Mouse (Mus musculus): ENCODE measurements around the gene Ak2.

Gene Ak2

DNA sequence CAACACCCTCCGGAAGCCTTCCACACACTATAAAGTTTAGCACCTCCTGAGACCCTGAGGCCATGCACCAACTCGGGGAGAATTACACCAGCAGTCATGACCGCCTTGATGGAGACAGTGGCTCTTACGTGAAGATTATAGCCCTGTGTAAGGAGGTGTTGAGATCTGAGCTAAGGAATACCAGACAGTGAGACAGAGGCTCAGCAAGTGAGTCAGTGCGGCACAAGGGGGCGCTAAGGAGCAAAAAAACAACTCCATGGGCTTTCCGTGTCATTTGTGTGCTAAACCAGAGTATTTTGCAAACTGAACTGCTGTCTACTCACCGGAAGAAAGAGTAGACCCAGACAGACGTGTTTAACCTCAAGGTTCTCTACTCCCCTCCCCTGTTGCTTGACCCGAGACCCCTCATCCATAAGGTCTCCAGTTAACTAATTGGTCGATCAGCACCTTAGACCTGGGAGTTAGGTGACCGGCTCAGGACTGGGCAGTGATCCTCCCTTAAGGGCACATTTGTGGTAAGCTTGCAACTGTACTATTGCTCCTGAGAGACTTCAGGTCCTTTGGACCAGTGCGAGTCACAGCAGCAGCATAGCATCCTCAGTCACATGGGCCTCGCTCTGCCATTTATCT, 20.6 kb upstream of the Ak2 start:
- DNase-seq (ENCODE audit: low read depth, low spot score), result peak; percentile 37

- no peak for DNase-seq (ENCODE audit: low read depth, low spot score)
Observed at GRCm38 (mm10) chr4:128974677-128975076, 17.1 kb upstream of the Ak2 start.

DNA sequence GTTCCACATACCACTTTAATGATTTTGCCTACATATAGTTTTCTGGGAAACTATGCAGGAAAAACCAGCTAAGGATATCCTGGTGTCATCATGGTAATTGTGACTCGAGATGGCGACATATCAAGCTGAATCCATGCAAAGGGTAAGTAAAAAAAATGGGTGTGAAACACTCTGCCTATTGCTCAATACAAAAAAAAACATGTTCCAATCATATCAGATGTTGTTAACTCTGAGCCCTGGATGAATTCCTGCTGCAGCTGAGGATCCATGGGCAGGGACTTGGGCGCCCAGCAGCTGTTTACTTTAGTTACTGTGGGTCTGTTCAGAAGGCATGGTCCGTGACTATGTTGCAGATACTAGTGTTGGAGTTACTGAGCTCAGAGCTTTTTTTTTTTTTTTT, 15.2 kb upstream of the Ak2 start:
- DNase-seq (ENCODE audit: low read depth, low spot score), result no peak

DNA sequence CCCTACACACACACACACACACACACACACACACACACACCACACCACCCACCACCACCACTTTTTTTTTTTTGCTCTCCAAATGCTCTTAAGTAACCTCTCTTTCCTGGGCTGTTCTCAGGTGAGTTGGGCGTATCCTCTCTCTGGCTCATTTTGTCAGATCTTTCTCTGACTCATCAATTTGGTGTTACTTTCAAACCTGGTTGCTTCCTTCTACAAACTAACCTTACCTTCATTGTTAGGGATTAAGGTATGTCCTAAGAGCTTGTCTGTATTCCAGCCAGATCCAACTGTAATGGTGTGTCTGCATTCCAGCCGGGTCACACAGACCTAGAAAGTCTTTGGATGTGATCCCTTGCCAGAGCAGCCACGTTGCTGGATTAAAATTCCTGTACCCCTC, 14.5 kb upstream of the Ak2 start:
- no peak for DNase-seq (ENCODE audit: low read depth, low spot score)

DNA sequence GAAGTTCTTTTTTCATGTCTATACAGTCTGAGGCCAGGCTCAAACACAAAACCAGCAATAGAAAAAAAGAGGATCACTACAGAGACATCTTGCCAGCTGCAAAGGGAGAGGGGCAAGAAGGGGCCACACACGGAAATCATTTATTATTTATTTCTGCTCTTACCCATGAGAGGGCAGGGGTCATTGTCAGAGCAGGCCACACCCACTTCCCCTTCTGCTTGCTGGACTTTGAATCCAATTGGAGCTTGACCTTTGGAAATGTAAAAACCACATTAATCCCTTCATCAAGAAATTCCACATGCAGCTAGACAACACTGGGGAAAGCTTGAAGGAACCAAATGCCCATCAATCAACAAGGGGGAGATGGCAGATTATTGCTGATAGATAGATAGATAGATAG, 13.1 kb upstream of the Ak2 start:
- no peak for DNase-seq (ENCODE audit: low read depth, low spot score)

- DNase-seq (ENCODE audit: low read depth, low spot score), result no peak
Observed at GRCm38 (mm10) chr4:128980890-128981832, 10.6 kb upstream of the Ak2 start.

GRCm38 (mm10) chr4:128981833-128982180, 10.0 kb upstream of the Ak2 start:
- DNase-seq (ENCODE audit: low read depth, low spot score), result no peak

DNA sequence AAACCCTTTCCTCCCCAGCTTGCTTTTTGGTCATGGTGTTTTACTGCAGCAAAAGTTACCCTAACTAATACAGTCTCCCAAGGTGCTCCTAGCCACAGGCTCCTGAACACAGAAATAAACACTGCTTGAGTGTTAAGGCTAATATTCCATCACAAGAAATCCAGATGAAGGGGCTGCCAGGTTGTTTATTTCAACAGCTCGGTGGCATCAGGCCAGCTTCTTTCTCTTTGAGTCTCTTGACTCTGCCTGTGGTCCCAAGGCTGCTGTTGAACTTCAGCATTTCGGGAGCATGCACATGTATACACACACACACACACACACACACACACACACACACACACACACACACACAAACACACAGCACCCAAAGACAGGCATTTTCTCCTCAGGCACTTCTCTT, 8.6 kb upstream of the Ak2 start:
- no peak for DNase-seq (ENCODE audit: low read depth, low spot score)

DNA sequence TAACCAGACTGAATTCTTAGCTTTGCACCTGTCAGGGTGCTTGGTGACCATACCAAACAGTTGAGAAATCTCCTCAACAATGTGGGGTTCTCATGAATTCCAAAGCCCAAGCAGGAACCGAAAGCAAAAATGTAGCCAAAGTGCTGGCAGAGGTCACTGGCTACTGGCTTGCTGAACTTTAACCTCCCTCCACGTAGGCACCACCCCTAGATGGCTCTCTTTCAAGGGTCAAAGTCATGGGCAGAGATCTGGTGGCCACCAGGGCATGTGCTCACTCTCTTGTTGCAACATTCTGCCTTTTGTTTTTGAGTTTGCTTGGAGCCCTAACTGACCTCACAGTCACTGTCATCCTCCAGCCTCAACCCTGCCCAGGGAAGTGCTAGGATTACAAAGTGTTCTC, 8.1 kb upstream of the Ak2 start:
- no peak for DNase-seq (ENCODE audit: low read depth, low spot score)

- no peak for DNase-seq (ENCODE audit: low read depth, low spot score)
Observed at GRCm38 (mm10) chr4:128984600-128984999, 7.2 kb upstream of the Ak2 start.

DNA sequence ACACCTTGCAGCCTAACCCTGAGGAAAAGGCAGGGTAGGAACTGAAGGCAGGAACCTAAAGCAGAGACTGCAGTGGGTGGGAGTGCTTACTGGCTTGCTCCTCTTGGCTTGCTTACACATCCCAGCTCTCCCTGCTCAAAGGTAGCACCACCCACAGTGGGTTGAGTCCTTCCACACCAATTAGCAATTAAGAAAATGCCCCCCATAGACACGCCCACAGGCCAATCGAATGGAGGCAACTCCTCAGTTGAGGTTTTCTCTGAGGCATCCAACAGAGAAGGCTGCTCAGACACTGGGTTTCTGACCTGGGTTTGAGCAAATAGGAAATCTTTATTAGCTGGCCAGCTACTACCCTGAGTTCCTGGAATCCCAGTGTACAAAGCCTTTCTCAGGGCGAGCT, 2.8 kb upstream of the Ak2 start:
- DNase-seq (ENCODE audit: low read depth, low spot score), result no peak

GRCm38 (mm10) chr4:128989678-128990077, 2.1 kb upstream of the Ak2 start:
- no peak for DNase-seq (ENCODE audit: low read depth, low spot score)

DNA sequence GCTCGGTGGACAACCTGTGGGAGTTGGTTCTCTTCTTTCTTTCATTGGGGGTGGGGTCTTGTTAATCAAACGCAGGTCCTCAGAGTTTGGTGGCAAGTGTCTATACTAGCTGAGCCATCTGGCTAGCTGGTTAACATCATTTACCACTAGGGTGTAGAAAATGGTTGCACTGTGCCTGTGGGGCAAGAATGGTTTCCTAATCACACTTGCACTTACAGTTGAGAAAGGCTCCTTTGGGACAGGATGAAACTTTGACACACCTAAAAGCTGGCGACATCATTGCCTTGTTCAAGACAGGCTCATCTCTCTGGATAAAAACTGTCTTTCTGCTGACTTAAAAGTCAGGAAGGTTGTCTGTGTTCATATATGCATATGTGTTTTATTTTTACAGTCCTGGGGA, 418 bp downstream of the Ak2 start:
- DNase-seq (ENCODE audit: low read depth, low spot score), result no peak

- DNase-seq (ENCODE audit: low read depth, low spot score), result peak; percentile 95
Observed at GRCm38 (mm10) chr4:128993025-128993662, 1.4 kb downstream of the Ak2 start.

GRCm38 (mm10) chr4:128993675-128994074, 1.9 kb downstream of the Ak2 start:
- DNase-seq (ENCODE audit: low read depth, low spot score), result no peak

GRCm38 (mm10) chr4:128995238-128995637, 3.5 kb downstream of the Ak2 start:
- DNase-seq (ENCODE audit: low read depth, low spot score), result no peak

DNA sequence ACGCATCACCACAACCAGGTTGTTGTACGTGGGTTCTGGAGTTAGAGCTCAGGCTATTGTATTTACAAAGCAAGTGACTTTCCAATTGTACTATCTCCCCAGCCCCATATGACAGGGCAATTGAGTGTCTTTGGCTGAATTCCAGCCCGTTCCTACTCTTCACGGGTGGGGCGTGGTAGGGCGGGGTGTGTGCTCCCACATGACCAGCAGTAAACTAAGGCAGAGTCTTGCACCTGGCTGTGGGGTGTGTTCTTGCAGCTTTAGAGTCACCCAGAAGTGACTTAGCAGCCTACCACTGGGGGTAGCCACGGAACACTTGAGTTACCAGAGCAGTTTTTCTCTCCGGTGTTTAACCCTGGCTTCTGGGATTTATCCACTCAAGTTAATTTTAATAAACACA, 5.5 kb downstream of the Ak2 start:
- no peak for DNase-seq (ENCODE audit: low read depth, low spot score)

DNA sequence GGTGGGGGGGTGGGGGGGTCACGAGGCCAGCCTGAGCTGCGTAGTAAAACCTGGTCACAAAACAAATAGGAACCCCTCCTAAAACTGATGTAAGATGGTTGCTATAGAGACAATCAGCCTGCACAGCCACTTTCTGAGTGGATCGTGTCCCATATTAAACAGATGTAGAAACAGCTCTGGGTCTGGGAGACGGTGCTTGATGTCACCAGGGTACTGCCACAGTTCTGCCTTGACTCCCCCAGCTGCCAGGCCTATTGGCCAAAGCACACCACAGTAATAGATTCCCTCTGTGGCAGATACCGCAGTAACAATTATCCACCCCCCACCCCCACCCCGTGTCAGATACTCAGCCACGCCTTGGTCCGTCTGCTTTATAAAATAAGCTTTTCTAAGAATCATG, 6.6 kb downstream of the Ak2 start:
- DNase-seq (ENCODE audit: low read depth, low spot score), result no peak

DNA sequence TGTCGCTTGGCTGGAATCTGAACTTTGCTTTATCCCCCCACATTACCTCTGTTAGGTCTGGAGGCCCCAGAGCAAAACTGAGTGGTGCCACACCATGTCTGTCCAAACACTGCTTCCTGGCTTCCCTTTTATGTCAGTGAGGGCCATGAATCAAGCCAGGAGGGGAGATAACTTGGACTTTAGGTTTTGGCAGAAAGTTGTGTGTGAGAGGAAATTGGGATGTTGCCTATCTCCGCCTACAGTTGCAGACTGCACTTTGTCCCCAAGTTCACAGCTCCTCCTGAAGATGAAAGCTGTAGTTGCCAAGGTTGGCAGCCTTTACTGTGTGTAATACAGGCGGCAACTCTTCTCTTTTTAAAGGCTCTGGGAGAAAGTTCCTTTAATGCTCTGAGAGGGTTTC, 9.0 kb downstream of the Ak2 start:
- no peak for DNase-seq (ENCODE audit: low read depth, low spot score)

- DNase-seq (ENCODE audit: low read depth, low spot score), result no peak
Observed at GRCm38 (mm10) chr4:129003720-129004119, 12.0 kb downstream of the Ak2 start.

DNA sequence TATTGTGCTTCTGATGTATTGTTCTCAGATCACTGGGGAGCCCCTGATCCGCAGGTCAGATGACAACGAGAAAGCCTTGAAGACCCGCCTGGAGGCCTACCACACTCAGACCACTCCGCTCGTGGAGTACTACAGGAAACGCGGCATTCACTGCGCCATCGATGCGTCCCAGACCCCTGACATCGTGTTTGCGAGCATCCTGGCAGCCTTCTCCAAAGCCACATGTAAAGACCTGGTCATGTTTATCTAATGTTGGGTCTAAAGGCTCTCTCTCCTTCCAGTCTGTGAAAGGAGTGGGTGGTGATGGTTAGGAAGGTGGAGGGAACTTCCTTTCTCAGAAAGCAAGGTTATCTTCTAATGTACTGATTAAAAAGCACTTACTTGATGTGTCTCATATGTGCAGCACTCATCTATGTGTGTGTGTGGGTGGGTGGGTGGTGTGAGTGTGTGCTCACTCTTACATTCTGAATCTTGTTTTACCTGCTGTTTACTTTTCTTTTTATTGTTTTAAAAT, 16.3 kb downstream of the Ak2 start:
- DNase-seq (ENCODE audit: low read depth, low spot score), result no peak

DNA sequence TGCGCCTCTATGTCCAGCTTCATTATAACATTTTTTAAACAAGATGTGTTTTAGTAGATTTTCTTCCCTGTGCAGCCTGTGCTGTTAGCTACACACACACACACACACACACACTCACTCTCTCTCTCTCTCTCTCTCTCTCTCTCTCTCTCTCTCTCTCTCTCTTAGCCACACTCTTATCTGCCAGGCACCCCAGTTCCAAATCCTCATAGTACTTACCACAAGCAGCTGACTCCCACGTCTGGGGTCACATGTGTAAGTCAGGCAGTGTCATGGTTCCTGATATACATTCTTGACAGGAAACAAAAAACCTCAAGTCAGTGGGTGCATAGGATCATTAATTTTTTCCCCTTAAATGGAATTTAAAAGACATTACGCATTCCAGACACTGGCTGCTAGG, 16.9 kb downstream of the Ak2 start:
- DNase-seq (ENCODE audit: low read depth, low spot score), result no peak

GRCm38 (mm10) chr4:129009521-129009920, 17.8 kb downstream of the Ak2 start:
- DNase-seq (ENCODE audit: low read depth, low spot score), result no peak
